Comparison of ENCODE assay signal across 8 mouse cellular contexts in the genomic region with DNA sequence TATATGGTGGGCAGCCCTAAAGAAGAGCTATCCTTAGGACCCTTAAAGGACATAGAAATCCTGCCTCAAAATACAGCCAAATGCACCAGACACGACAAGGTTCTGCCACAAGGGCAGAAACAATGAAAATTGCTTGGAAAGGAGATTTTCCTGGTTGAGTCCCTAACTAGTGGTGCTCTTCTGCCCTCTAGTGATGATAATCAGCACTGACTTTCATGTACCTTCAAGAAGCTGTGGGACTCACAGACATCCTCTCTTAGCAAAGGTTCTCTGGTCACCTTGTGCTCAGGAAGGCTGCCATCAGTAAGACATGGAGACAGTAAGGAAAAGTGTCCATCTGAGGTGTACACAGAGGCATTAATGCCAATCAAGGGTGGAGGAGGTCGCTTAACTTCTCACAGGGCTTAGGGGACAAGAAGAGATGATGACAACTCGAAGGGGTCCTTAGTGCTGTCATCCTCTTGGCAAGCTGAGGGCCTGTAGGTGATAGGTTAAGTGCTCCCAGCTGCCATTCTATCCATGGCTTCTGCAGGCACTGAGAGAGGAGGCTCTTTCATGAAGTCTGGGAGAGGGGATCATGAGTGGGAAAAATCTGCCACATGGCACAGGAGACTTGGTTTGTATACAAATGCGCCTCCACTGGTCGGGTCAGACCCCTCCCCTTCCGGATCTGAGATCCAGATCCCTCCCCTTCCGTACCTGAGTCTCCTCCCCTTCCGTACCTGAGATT.
DNase-seq lines count a peak whose midpoint lies in the region; ATAC-seq lines count a peak whose summit lies in the region.

No protein-coding gene starts in this region.

- WGBS in heart, embryonic 10.5 days = 51% methylated on average over 8 of the region's 8 CpGs

- 0 out of 2 replicates have a peak, but pooled peaks cover 4% of the 10 kb centered on the region for H3K27me3 ChIP-seq in heart, embryonic 10.5 days (ENCODE audit: insufficient read depth, poor library complexity, severe bottlenecking)

- H3K4me1 ChIP-seq in heart, embryonic 10.5 days = peaks cover 8% of the 10 kb centered on the region; the same call in 1 of the 2 replicates

- intact Hi-C loops in left cerebral cortex, postnatal 14 days (cut with DNase I) = loop anchor here (2.0 to 10.0 kb wide), 4 partner anchors 332 to 700 kb away; a partner anchor contains a TSS

- no peak overlapping the region for H3K4me3 ChIP-seq in heart, embryonic 10.5 days

- ATAC-seq in hematopoietic stem cell, adult 5-6 weeks (replicated peaks in 1 of 2; ENCODE audit: insufficient read depth in 1 of 2, low FRiP score in 2 of 2, low TSS enrichment in 1 of 2, low read depth in 1 of 2, poor library complexity in 2 of 2, severe bottlenecking in 2 of 2) = peak; percentile 60 to 62; a peak in 3 of 4 replicates

- no peaks in the 10 kb centered on the region for H3K36me3 ChIP-seq in heart, embryonic 10.5 days

- H3K27ac ChIP-seq in heart, embryonic 10.5 days = no peak overlapping the region

- H3K9me3 ChIP-seq in heart, embryonic 10.5 days = no peaks in the 10 kb centered on the region

- peak; percentile 24 to 56 for DNase-seq in heart, adult 18-20 months
- DNase-seq in heart, embryonic 10.5 days (ENCODE audit: low spot score) = no peak
- peak; percentile 62 for DNase-seq in CD4-positive, CD25-positive, alpha-beta regulatory T cell, adult 2 months (ENCODE audit: low read depth, low spot score)
- peak; percentile 78 to 82 for DNase-seq in cerebellum, postnatal 14 days
- DNase-seq in left cerebral cortex, postnatal 14 days (ENCODE audit: low spot score in 2 of 2) = peak; percentile 79 to 80
- peak; percentile 42 for DNase-seq in neural tube, embryonic 10.5 days (ENCODE audit: extremely low spot score, low spot score)
- no peak for DNase-seq in urinary bladder, postnatal 4 days (ENCODE audit: low spot score in 2 of 2)

Comparison
In these comparisons a context has a peak if more than half of its experiments do, and no peak if none do; other contexts are left out.
1. DNase-seq: peak in heart, adult 18-20 months (2 of 2), CD4-positive, CD25-positive, alpha-beta regulatory T cell, adult 2 months (single experiment), cerebellum, postnatal 14 days (2 of 2), left cerebral cortex, postnatal 14 days (2 of 2) and neural tube, embryonic 10.5 days (single experiment); none in heart, embryonic 10.5 days (single experiment) and urinary bladder, postnatal 4 days (0 of 2).